Mouse (Mus musculus): ENCODE measurements around the gene Eml6. TPM values are rescaled to one million over a fixed set of nuclear protein-coding genes. Genes with fewer than 3 reads are reported as not detected.
"Not testable (repeated sequence)": the region's sequence is repeated elsewhere in the genome, so short reads cannot be mapped to it uniquely, and the experiment has no call there.

Eml6 gene
- total RNA-seq, 2 experiments from 2014 or later: 32.4 to 35.0 TPM

- peak; percentile 85 to 87 for DNase-seq
Measured at GRCm38 (mm10) chr11:29788921-29789638, 236.8 kb downstream of the Eml6 start.

- no peak for DNase-seq
Measured at GRCm38 (mm10) chr11:29788499-29788898, 237.3 kb downstream of the Eml6 start.

DNA sequence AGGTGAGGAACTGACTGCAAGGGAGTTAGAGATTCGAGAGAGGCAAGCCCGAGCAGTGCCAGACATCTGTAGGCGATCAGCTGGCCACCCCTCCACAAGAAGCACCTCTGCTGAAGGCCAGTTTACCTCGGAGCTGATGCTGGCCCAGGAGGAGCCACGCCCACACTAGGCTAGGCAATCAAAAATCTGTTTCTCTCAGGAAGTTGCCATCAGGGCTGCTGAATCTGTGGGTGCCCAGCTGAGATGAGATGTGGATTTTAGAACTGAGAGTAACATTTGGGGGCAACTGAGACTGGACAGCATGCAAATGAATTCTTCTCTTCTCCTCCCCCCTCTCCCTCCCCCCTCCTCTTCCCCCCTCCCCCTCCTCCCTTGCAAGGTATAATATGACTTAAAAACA, 238.4 kb downstream of the Eml6 start:
- no peak for DNase-seq

GRCm38 (mm10) chr11:29786583-29787219, 239.1 kb downstream of the Eml6 start:
- no peak for DNase-seq

DNA sequence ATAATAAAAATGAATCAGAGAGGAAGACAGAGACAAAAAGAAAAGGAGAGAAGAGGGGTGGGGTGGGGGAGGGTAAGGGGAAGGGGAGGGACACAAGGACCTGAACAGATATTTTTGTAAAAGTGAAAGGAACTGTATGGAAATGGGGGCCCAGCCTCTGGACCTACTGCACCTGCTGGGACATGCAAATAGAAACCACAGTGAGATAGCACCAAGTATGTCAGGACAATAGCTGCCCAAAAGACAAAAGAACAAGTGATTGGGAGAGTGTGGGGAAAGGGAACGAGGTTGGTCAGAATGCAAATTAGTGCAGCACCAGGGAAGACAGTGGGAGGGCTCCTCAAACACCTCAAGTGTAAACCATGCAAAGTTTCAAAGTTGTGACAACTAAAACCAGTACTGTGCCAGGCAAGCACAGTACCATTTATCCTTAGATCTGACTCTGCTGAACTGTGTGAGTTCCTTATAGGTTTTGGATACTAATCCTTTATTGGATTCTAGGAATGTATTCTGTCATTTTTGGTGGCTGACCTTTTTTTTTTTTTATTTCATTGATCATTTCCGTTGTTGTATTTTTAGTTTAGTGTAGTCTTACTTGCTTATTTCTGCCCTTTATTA, 246.3 kb downstream of the Eml6 start:
- no peak for DNase-seq

DNA sequence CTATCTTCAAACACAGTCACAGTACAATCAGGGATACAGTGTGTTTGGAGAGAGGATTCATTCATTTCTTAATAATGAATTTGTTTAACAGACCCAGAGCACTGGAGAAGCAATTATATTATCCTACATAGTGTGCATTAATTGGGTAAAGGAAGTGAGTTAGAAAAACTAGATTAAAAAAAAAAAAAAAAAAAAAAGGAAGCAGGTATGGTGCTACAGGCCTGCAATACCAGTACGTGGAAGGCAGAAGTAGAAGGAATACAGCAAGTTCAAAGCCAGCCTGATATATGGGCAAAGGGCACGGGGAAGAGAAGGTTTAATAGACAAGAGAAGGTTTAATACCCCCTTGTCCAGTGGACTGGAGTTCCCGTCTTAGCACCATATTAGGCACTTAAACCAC, 246.9 kb downstream of the Eml6 start:
- DNase-seq: no peak

- DNase-seq: peak; percentile 54 to 57
Measured at GRCm38 (mm10) chr11:29777964-29778363, 247.9 kb downstream of the Eml6 start.

- DNase-seq: no peak
Measured at GRCm38 (mm10) chr11:29774760-29775159, 251.1 kb downstream of the Eml6 start.

DNA sequence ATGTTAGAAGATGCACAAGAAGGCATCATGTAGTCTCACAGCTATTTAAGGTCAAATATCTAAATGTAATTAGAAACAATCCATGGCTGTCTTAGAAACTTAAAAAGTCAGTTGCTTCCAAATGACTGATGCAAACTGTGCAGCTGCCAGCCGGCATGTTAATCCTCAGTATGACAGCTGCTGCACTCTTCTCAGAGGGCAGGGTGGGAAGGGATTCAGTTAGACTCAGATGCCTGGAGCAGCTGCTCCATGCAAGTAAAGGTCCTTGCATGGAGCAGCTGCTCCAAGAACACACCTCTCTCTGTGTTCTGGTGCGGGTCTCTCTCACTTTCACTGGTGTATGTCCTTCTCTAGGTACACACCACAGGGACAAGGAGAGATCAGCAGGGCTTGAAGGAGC, 251.5 kb downstream of the Eml6 start:
- DNase-seq: no peak

GRCm38 (mm10) chr11:29772279-29772678, 253.6 kb downstream of the Eml6 start:
- DNase-seq: no peak

DNA sequence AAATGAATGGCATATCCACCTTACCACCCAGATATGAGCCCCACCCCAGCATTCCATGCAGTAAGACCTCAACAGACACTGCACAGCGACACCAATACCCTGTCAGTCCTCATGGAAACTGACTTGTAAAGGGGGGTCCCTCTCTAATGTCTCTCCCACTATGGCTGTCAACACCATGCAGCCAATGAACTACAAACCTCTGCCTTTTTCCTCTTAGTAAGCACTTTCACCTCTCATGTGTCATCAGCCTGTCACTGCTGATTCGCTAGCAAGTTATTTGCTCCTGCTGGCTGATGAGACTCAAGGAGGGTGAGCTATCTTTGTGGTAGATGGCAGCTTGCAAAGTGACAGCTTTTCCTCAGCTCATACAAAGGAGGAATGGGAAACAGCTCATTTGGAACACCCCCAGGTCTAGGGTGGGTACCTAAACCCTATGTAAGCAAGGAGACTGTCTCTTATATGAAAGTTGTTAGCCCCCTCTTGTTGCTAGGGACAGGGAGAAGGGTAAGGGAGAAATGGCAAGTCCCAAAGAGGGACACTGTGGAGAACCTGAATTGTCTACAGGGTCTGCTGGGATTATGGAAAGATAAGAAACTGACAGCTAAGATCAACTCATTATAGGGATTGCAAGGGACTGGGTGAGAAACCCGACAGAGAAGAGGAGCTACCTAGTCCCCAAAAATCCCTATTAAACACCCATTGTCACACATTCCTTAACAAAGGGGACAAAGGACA, 255.0 kb downstream of the Eml6 start:
- DNase-seq: no peak

DNA sequence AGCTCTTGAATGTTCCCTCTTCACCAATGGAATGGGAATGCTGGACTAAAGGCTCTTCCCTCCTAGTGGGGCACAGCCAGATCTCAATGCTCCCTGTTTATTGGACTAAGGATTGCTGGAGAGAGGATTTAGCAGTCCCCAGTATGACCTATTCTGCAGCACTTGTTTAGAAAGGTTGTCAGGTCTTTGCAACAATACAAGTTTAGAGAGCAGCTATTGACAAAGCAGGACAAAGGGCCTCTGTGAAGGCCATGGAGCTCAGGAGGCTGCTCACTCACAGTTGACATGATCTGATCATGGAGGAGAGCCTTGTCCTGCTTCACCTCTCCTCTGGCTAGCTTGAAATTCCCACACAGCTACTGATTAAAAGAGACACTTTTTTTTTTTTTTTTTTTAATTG, 257.3 kb downstream of the Eml6 start:
- no peak for DNase-seq

- no peak for DNase-seq
Measured at GRCm38 (mm10) chr11:29766313-29766982, 259.4 kb downstream of the Eml6 start.

- DNase-seq: no peak
Measured at GRCm38 (mm10) chr11:29765063-29765462, 260.8 kb downstream of the Eml6 start.

- DNase-seq: no peak
Measured at GRCm38 (mm10) chr11:29762768-29763167, 263.1 kb downstream of the Eml6 start.

DNA sequence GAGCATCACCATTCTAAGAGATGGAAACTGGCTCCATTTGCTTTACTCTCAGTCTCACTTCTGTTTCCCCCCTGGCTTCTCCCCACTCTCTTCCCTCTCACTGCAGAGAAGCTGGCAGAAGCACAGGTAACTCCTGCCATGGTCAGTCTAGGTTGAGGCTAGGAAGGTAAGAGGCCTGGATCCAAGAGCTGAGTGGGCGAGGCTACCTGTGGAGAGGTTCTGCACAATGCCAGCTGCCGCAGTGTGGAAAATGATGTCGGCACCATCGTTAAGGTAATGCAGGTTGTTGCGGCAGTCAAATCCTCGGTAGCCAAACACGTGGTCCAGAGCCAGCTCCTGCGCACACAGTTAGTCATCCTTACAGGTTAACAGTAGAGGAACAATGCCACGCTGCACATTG, 264.4 kb downstream of the Eml6 start:
- no peak for DNase-seq

GRCm38 (mm10) chr11:29758617-29759016, 267.2 kb downstream of the Eml6 start:
- no peak for DNase-seq

DNA sequence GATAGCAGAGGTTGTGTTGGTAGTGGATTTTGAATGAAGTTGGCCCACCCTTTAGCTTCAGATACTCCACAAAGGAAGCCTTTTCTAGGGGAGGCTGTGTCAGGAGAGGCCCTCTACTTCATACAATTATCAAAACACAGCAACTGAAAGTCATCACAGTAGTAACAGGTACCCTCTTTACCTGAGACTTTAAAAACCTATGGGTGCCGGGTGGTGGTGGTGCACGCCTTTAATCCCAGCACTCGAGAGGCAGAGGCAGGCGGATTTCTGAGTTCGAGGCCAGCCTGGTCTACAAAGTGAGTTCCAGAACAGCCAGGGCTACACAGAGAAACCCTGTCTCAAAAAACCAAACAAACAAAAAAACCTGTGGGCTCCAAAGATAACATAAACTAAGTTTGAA, 269.8 kb downstream of the Eml6 start:
- DNase-seq: not testable (repeated sequence)

- no peak for DNase-seq
Measured at GRCm38 (mm10) chr11:29751648-29752611, 273.9 kb downstream of the Eml6 start.

DNA sequence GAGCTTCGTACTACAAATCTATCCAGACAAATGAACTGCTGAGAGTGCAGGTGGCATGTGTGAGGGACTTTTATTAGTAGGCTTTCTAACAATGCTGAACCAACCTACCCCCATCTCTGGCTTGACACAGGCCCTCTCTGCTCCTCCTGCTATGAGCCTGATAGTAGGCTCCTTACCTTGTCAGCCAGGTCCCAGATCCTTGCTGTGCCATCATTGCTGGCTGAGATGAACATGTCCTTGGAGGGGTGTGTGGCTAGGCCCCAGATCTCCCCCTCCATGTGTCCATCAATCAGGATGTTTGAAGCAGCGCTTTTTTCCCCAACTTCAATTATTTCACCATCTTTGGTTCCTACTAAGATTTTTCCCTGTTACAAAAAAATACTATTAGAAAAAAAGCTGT, 274.8 kb downstream of the Eml6 start:
- no peak for DNase-seq

DNA sequence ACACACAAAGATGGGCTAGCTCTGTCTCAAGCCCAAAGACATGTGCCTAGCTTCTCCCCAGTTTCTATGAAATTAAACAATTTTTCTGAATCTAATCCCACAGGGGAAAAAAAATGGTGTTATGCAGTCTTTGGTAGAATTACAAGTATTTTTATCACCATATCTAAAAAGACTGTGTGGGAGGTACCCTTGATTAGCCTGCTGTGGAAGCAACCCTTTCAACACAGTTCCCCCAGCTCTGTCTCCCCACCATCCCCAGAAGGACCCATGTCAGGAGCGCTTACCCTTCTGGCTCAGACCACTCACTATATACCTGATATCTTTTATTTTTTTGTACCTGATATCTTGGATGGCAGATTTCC, 276.4 kb downstream of the Eml6 start:
- DNase-seq: no peak

Measured in layer of hippocampus, postnatal 36 days (tissue).